Mouse (Mus musculus) ovary, adult 18-20 months (tissue): ENCODE results near the gene Rreb1.

ENCODE experiments used
- DNase-seq: peaks from one replicate; pipeline ENCODE4 v3.0.0; 2022; ENCODE audit warnings: low spot score, mixed read lengths

Rreb1 gene

GRCm38 (mm10) chr13:37979506-37979905, 201.3 kb downstream of the Rreb1 start:
- DNase-seq: no peak

DNA sequence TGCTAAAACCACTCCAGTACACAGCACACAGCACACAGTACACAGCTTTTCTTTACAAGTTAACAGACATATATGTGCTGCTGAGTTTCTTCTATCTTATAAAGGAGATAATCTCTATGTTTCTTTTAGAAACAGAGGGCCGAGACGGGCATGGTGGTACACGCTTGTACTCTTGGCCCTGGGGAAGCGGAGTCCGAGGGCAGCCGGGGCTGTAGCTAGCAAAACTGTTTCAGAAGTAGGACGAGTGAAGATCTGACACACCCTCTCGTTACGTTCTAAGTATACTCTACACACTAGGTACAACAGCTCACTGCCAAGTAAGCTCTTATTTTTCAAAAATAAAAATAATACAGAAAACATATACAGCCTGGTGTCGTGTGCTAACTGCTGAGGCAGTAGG, 202.1 kb downstream of the Rreb1 start:
- DNase-seq: no peak

DNA sequence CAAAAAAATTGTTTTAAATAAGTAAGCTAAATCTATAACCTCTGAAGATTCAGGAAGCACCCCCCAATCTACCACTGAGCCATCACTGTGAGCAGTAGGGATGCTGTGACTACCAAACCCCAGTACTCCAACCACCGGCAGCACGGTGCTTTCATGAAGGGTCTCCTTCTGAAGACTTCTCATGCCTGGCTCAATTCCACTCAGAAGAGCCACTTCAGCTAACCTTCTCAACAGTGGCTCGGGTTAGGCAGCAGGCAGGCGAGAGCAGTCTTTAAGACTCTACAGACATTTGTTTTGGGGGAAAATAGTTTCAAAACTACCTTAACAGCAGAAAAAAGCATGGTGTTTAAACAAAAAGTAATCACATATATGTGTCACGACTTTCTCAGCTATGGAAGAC, 202.9 kb downstream of the Rreb1 start:
- DNase-seq: no peak

- no peak for DNase-seq
These were observed 208.0 kb downstream of the Rreb1 start for GRCm38 (mm10) chr13:37986166-37986565.

DNA sequence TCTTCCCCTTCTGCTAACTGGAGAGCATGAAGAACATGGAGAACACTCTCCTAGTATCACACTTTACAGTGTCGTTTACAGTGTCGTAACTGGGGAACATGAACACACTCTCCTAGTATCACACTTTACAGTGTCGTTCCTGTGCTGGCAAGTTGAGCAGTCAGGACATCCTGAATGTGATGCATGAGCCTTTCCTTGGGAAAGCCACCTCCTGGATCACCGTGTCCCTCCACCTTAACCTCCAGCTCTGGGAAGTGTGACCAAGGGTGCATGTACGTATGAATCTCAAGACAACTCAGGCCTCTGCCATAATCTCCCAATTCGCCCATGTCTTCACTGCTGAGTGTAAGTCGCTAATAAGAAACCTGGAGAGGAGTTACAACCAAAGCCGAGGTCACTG, 211.5 kb downstream of the Rreb1 start:
- DNase-seq: no peak

DNA sequence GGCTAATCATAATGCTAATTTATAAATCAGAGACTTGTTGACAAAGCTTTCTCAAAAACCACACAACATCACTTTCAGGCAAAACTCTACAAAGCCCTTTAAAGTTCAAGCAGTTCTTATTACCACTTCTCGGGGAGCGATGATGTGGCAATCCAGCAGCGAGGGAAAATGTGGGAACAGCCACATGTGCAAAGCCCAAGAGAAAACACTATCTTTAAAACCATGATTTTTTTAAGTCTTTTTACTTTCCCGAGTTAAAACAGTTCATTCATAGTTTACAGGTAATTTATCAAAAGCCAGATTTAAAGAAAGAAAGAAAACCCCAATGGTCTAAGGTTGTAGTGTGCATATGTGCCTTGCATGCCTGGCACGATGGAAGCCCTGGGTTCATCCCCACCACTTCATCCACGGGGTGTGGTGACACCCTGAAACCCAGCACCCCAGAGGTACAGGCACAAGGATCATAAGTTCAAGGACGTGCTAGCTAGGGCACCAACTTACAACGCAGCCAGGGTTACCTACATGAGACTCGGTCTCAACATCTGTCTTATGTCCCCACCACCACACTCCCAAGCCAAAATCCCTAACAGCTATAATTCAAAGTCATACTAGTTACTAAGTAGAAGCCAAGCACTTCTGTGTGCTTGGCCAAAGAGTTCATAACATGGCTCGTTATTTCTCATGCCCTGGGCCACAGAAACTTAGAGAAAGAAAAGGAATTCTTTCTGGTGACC, 214.6 kb downstream of the Rreb1 start:
- no peak for DNase-seq

DNA sequence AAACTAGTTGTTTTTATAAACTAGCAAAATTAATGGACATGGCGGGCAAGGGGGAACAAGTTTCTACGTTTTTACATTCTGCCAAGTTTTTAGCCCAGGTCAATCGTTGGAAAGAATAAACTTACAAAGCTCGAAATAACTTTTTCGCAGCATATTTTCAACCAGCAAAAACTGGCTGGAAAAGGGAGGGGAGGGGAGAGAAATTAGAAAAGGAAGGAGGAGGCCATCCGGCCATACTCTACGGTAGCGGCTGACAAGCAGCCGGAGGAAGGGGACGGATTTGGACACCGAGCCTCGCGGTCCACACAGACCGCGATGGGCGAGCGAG, 215.1 kb downstream of the Rreb1 start:
- no peak for DNase-seq

- DNase-seq: peak; percentile 91
These were observed 215.7 kb downstream of the Rreb1 start, which contains the start of gene Ssr1 for GRCm38 (mm10) chr13:37993704-37994404. Gene Ssr1, minus strand, starts transcription at chr13:37994217.

- no peak for DNase-seq
These were observed 216.2 kb downstream of the Rreb1 start for GRCm38 (mm10) chr13:37994405-37994749.

GRCm38 (mm10) chr13:37999713-38000112, 221.5 kb downstream of the Rreb1 start:
- no peak for DNase-seq
